Mouse (Mus musculus) stomach, embryonic 14.5 days (tissue): ENCODE measurements around the gene Psmd11. TPM values are rescaled to one million over a fixed set of nuclear protein-coding genes. Genes with fewer than 3 reads are reported as not detected.

Source experiments
- ATAC-seq: fragments of 200-750 bp; cut with Nextera tagmentation; 2 replicates; pipeline ENCODE4 v1.8.0; 2017; ENCODE audit warnings: low read depth, moderate TSS enrichment; ENCODE audit not compliant: insufficient number of reproducible peaks, insufficient read depth, low FRiP score
- H3K27ac ChIP-seq: fragments of 300-500 bp; sonication (generic); 2 replicates; pipeline ENCODE4 v1.5.1; 2014; ENCODE audit warnings: mild to moderate bottlenecking, low read length, moderate library complexity, mixed read lengths
- H3K27me3 ChIP-seq: fragments of 300-500 bp; sonication (generic); 2 replicates; pipeline ENCODE4 v1.6.1; 2014; ENCODE audit warnings: low read length, control low read depth, mixed read lengths; ENCODE audit not compliant: control insufficient read depth, insufficient read depth
- H3K36me3 ChIP-seq: fragments of 300-500 bp; sonication (generic); 2 replicates; pipeline ENCODE4 v1.6.1; 2014; ENCODE audit warnings: mild to moderate bottlenecking, control low read depth, low read length, moderate library complexity, mixed read lengths; ENCODE audit not compliant: control insufficient read depth, insufficient read depth
- H3K4me1 ChIP-seq: fragments of 300-500 bp; sonication (generic); 2 replicates; pipeline ENCODE4 v1.6.1; 2014; ENCODE audit warnings: low read length, control low read depth, mixed read lengths; ENCODE audit not compliant: control insufficient read depth, insufficient read depth
- H3K4me2 ChIP-seq: fragments of 300-500 bp; sonication (generic); replicated peaks from 2 replicates; pipeline ENCODE4 v1.6.1; 2014; ENCODE audit warnings: low read depth, low read length, control low read depth
- H3K4me3 ChIP-seq: fragments of 300-500 bp; sonication (generic); 2 replicates; pipeline ENCODE4 v1.5.1; 2014; ENCODE audit warnings: low read depth, low read length, control low read depth
- H3K9ac ChIP-seq: fragments of 300-500 bp; sonication (generic); replicated peaks from 2 replicates; pipeline ENCODE4 v1.6.1; 2014; ENCODE audit warnings: low read depth, mild to moderate bottlenecking, control low read depth, low read length, moderate library complexity, mixed read lengths
- H3K9me3 ChIP-seq: fragments of 300-500 bp; sonication (generic); 2 replicates; pipeline ENCODE4 v1.6.1; 2016; ENCODE audit warnings: low read depth, low read length, control low read depth; ENCODE audit not compliant: control insufficient read depth
- WGBS: fragments of 180-500 bp; shearing (Covaris S2); extraction: QIAGEN DNeasy Blood & Tissue Kit; methylation state at CpG from one replicate; pipeline ENCODE4 v1.1.7; 2014; 5-methylcytosine and 5-hydroxymethylcytosine counted together
- polyA plus RNA-seq: library from polyadenylated mRNA; unstranded; fragments of >200 nt; fragmentation: Nextera tagmentation; extraction: Ambion mirVana; gene quantifications from 2 replicates; pipeline ENCODE4 v1.2.1, GENCODE M21; 2014

Gene Psmd11
- polyA plus RNA-seq, 1 experiment from 2014 or later: 278 TPM

DNA sequence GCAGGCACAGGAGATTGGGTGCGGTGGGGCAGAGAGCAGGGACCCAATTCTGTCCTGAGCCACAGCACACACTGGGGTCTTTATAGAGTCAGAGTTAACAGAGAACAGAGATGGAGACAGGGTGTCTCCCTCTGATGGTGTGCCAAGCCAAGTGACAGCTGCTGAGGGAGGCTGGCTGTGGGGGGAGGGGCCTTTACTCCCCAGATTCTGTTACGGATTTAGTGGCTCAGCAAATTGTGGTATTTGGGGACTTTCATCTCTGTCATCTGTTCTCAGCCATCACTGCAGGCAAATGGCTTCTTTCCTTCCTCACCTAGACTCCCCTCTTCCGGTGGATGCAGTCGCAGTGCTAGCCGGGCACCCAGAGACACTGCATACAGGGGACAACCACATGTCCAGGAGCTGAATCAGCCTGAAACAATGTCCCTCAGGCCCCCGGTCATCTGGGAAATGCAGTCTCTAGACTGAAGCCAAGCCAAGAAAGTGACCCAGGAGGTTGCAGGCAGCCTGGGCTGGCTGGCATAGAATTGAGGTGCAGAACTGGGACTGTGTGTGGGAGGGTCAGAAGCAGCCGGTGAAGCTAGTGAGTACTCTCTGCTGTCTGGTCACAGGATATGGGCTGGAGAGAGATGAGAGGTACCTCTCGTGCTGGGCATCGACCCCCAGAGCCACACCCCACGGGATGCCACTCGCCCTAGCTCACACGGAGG, 60.9 kb downstream of the Psmd11 start:
- no peak for ATAC-seq

DNA sequence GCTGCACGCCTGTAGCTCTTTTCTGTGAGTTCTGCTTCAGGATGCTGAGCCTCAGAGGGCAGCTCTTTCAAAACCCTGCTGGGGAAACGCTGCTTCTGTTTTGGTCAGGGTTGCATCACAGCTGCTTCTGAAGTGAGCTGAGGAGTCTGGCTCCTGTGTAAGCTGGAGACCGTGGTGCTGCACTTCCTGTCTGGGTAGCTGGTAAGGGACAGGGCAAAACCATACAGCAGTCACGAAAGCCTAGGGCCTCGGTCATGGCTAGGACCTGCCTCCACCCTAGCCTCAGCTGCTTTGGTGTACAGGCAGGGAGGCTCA, 61.4 kb downstream of the Psmd11 start:
- no peak for ATAC-seq
- Histone ChIP-seq H3K4me3 (no peak overlapping the region), H3K9ac (no peak overlapping the region), H3K27me3 (no peaks in the 10 kb centered on the region), H3K9me3 (no peaks in the 10 kb centered on the region), H3K4me2 (no peak overlapping the region), H3K27ac (no peak overlapping the region), H3K36me3 (no peaks in the 10 kb centered on the region), H3K4me1 (no peaks in the 10 kb centered on the region)
- 48% methylated on average over 5 of the region's 5 CpGs for WGBS

More for the DNA sequence above, 60.9 kb downstream of the Psmd11 start:
- no peak overlapping the region for H3K9ac ChIP-seq
- H3K27ac ChIP-seq: no peak overlapping the region
- WGBS: 60% methylated on average over 12 of the region's 12 CpGs
- H3K9me3 ChIP-seq: no peaks in the 10 kb centered on the region
- H3K36me3 ChIP-seq: no peaks in the 10 kb centered on the region
- no peaks in the 10 kb centered on the region for H3K27me3 ChIP-seq
- no peak overlapping the region for H3K4me3 ChIP-seq
- H3K4me2 ChIP-seq: no peak overlapping the region
- H3K4me1 ChIP-seq: no peaks in the 10 kb centered on the region

DNA sequence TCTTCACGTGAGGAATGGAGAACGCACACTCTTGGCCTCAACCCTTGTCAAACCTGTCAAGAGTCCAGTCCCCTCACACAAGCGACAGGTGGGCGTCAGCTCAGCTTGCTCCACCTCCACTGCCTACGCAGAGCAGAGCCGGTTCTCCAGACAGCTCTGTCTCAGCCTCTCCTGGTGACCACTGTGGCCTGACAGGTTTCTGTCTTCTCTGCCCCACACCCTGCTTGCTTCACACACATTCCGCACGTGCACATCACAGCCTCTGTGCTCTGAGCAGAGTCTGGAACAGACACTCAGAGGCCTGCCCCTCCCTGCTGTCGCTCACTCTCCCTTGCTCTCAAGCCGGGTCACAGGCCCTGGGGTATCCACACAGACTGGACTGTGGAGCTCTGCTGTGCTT, 62.4 kb downstream of the Psmd11 start:
- Histone ChIP-seq H3K9me3 (no peaks in the 10 kb centered on the region), H3K4me3 (no peak overlapping the region), H3K4me2 (no peak overlapping the region), H3K36me3 (no peaks in the 10 kb centered on the region), H3K27me3 (no peaks in the 10 kb centered on the region), H3K27ac (no peak overlapping the region), H3K4me1 (no peaks in the 10 kb centered on the region), H3K9ac (no peak overlapping the region)
- no peak for ATAC-seq
- WGBS: 69% methylated on average over 10 of the region's 10 CpGs

DNA sequence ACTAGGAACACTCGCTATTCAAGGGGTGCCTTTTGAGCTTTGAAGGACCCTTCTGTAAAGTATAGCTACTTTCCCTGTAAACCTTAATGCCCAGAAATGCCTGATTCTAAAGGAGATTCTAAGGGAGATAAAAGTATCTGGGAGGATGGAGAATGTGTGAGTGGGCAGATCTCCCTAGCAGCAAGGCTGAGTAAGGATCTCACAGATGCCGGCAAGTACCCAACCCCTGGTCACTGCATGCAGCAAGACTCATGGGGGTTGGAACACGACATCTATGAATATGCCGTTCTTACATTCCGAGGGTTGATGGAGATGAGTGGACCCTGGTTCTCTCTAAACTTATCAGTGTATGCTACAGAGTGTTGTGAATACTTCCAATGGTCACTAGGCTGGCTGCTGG, 64.8 kb downstream of the Psmd11 start:
- Histone ChIP-seq H3K27ac (no peak overlapping the region), H3K4me3 (no peak overlapping the region), H3K9ac (no peak overlapping the region), H3K4me2 (no peak overlapping the region), H3K27me3 (no peaks in the 10 kb centered on the region), H3K36me3 (no peaks in the 10 kb centered on the region), H3K9me3 (no peaks in the 10 kb centered on the region), H3K4me1 (no peaks in the 10 kb centered on the region)
- 86% methylated on average over 5 of the region's 5 CpGs for WGBS
- ATAC-seq: no peak

DNA sequence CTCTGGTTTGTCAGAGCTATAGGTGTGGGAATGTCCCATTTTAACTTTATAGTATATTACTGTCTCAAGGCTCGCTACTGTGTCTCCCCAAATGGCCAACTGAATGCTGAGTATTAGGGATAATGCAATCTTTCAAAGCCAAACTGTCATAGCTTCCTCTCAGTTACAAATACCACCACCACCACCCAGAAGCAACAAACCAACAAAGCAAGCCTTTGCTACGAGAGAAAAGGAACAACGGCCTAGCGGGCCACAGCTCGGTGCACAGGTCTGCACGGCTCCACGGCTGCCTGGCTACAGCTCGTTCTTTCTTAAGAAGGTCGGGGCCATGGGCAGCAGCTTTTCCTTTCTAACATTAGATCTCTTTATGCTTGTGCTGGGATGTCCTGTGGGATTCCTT, 66.4 kb downstream of the Psmd11 start:
- 80% methylated on average over 9 of the region's 9 CpGs for WGBS
- Histone ChIP-seq H3K36me3 (no peaks in the 10 kb centered on the region), H3K4me2 (no peak overlapping the region), H3K27me3 (no peaks in the 10 kb centered on the region), H3K9me3 (no peaks in the 10 kb centered on the region), H3K4me1 (0 out of 2 replicates have a peak, but pooled peaks cover 3% of the 10 kb centered on the region), H3K27ac (no peak overlapping the region), H3K4me3 (no peak overlapping the region), H3K9ac (no peak overlapping the region)
- ATAC-seq: no peak

DNA sequence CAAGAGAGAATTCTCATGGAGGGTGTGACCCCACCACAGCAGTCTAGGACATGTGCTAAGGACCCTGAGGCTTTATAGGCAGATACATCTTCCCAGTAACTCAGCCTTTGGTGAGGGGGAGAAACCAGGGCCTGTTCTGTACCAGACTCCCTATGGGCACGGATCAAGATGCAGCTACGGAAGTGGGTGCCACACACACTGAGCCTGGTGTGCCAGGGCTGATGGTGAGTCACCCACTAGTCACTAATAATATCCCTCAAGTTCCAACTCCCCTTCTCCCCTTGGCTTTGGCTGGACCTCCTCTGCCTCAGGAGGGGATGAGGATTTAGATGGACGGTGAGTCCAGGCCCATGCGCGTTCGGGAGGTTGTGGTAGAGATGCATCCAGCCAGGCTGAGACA, 67.6 kb downstream of the Psmd11 start:
- ATAC-seq: no peak
- H3K27ac ChIP-seq: no peak overlapping the region
- H3K9ac ChIP-seq: no peak overlapping the region
- H3K9me3 ChIP-seq: no peaks in the 10 kb centered on the region
- H3K27me3 ChIP-seq: no peaks in the 10 kb centered on the region
- H3K36me3 ChIP-seq: no peaks in the 10 kb centered on the region
- H3K4me1 ChIP-seq: 0 out of 2 replicates have a peak, but pooled peaks cover 3% of the 10 kb centered on the region
- H3K4me3 ChIP-seq: no peak overlapping the region
- no peak overlapping the region for H3K4me2 ChIP-seq
- WGBS: 92% methylated on average over 6 of the region's 6 CpGs

DNA sequence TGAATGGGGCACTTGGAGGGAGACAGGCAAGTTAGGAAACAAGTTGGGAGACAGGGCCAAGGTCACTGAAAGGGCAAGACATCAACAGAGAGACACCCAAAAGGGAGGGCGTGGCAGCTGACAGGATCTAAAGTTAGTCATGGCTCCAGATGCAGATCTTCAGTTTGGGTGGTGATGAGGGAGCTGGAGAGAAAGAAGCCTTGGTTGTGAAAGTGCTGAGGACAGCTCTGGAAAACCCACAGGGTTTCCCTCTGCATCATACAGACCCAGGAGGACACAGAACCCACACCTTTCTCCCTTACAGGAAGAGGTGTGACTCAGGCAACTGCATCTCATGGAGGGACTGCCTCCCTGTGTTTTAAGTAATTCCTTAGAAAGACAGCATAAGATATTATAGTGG, 68.2 kb downstream of the Psmd11 start:
- Histone ChIP-seq H3K36me3 (no peaks in the 10 kb centered on the region), H3K4me3 (no peak overlapping the region), H3K27me3 (no peaks in the 10 kb centered on the region), H3K9ac (no peak overlapping the region), H3K27ac (no peak overlapping the region), H3K4me1 (0 out of 2 replicates have a peak, but pooled peaks cover 3% of the 10 kb centered on the region), H3K4me2 (no peak overlapping the region), H3K9me3 (no peaks in the 10 kb centered on the region)
- ATAC-seq: no peak
- 57% methylated on average over 1 of the region's 1 CpGs for WGBS

DNA sequence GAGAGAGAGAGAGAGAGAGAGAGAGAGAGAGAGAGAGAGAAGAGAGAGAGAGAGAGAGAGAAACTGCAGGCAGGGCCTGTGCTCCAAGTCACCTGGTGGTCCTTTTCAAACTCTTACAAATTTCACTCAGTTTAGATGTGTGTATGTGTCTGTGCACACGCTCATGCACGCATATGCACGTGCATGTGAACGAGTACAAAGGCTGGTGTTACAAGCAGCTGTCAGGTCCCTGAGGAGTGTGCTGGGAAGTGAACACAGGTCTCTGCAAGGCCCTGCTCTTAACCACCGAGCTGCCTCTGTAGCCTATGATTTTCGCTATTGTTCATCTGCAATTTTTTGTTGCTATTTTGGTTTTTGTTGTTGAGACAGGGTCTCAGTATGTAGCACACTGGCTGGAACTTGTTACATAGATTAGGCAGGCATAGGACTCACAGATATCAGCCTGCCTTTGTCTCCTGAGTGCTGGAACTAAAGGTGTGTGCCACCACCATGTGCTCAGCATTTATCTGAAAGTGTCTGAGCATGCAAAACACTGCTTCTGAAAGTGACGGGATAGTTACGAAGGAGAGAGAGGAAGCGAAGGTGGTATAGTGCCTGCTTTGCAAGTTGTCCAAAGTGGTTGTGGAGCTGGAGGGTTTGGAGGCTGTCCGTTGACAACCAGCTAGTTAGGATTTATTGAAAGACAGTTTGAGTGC, 69.0 kb downstream of the Psmd11 start:
- Histone ChIP-seq H3K27ac (no peak overlapping the region), H3K9ac (no peak overlapping the region), H3K4me2 (no peak overlapping the region), H3K4me3 (no peak overlapping the region), H3K36me3 (no peaks in the 10 kb centered on the region), H3K9me3 (no peaks in the 10 kb centered on the region), H3K4me1 (0 out of 2 replicates have a peak, but pooled peaks cover 3% of the 10 kb centered on the region), H3K27me3 (no peaks in the 10 kb centered on the region)
- 85% methylated on average over 10 of the region's 10 CpGs for WGBS
- ATAC-seq: no peak
